Mouse (Mus musculus) CH12.LX (cell line): Measurements from ENCODE around the gene Apol11a.
"Not testable (repeated sequence)": the region's sequence is repeated elsewhere in the genome, so short reads cannot be mapped to it uniquely, and the experiment has no call there.

Source experiments
- CTCF ChIP-seq, 2 experiments: IDR thresholded peaks in 1 of 2; conservative IDR thresholded peaks in 1 of 2; 2 replicates each; pipeline ENCODE4 v1.5.1; 2011 to 2012; ENCODE audit warnings: low read depth in 2 of 2, low read length in 2 of 2, improper control_type of control experiment in 1 of 2, inconsistent platforms in 1 of 2, mild to moderate bottlenecking in 1 of 2, moderate library complexity in 1 of 2
- HCFC1 ChIP-seq: IDR thresholded peaks from 2 replicates; pipeline ENCODE4 v1.6.1; 2012; ENCODE audit warnings: low read depth, mild to moderate bottlenecking, inconsistent platforms, low read length, improper control_type of control experiment
- USF1 ChIP-seq: IDR thresholded peaks from 2 replicates; pipeline ENCODE4 v1.6.1; 2014; ENCODE audit warnings: low read depth, mild to moderate bottlenecking, inconsistent platforms, low read length, improper control_type of control experiment

- TF ChIP-seq USF1; HCFC1; CTCF (conservative IDR thresholded peaks at IDR 0.05 in 1 of 2, IDR thresholded peaks at IDR 0.05 in 1 of 2; ENCODE audit: low read depth in 2 of 2, low read length in 2 of 2): not testable (repeated sequence)
Measured at GRCm38 (mm10) chr15:77520596-77520995, 12.5 kb downstream of the Apol11a start.
